Mouse (Mus musculus): ENCODE results near the gene Ak9. TPM values are rescaled to one million over a fixed set of nuclear protein-coding genes. Genes with fewer than 3 reads are reported as not detected.
"Not testable (repeated sequence)": the region's sequence is repeated elsewhere in the genome, so short reads cannot be mapped to it uniquely, and the experiment has no call there.

Gene Ak9
- polyA plus RNA-seq, 1 experiment from 2014 or later: 0.21 TPM

GRCm38 (mm10) chr10:41332533-41333043 lies 28.8 kb downstream of the Ak9 start:
- Histone ChIP-seq H3K4me2 (no peak overlapping the region), H3K9ac (no peak overlapping the region), H3K27ac (peak overlapping the region; percentile 56; the same call in 1 of the 2 replicates), H3K4me3 (no peak overlapping the region), H3K27me3 (no peaks in the 10 kb centered on the region), H3K9me3 (replicated peaks) (no peaks in the 10 kb centered on the region), H3K36me3 (no peaks in the 10 kb centered on the region), H3K4me1 (replicated peaks) (no peaks in the 10 kb centered on the region; the same call in 1 of the 2 replicates)
- ATAC-seq (replicated peaks; ENCODE audit: insufficient number of reproducible peaks, insufficient read depth, low FRiP score, low read depth): no peak; the same call in 1 of the 2 replicates
- 47% methylated on average over 2 of the region's 2 CpGs for WGBS

DNA sequence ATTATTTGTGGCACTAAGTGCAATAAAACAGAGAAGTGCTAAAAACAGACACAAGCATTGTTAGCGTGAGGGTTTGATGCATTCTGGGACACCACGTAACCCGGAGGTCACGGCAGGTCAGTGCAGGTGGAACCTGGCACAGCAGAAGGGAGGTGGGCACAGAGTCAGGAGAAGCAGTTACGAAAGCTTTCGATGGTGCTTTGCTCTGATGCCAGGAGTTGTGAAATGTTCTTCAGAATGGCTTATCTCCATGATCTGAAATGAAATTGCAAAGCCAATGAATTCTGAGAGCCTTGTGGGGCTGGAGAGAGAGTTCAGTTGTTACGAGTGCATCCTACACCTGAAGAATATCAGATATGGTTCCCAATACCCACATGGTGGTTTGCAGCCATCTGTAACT lies 37.6 kb downstream of the Ak9 start:
- Histone ChIP-seq H3K4me2 (no peak overlapping the region), H3K27me3 (no peaks in the 10 kb centered on the region), H3K27ac (no peak overlapping the region), H3K4me1 (replicated peaks) (peaks cover 3% of the 10 kb centered on the region; the same call in 1 of the 2 replicates), H3K4me3 (no peak overlapping the region), H3K36me3 (no peaks in the 10 kb centered on the region), H3K9me3 (replicated peaks) (no peaks in the 10 kb centered on the region), H3K9ac (no peak overlapping the region)
- no peak for ATAC-seq (replicated peaks; ENCODE audit: insufficient number of reproducible peaks, insufficient read depth, low FRiP score, low read depth)
- 85% methylated on average over 7 of the region's 7 CpGs for WGBS

DNA sequence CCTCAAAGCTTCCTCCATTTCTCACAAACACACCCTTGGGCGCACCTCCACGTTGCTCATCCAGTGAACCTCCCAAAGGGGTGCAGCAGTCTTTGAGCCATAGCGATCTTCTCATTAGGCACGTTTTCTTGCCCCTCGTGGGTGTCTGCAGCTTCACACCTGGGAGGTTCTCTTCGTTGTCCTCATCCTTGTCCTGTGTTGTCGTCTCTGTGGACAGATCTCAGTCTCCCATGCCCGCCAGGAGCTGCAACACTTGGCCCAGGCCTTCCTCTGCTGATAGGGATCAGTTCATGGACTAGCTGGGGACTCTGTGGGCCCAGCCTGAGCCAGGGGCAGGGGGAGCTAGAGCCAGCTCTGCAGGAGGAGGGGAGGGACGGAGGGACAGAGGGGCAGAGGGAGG lies 61.3 kb downstream of the Ak9 start:
- Histone ChIP-seq H3K27ac (no peak overlapping the region), H3K9me3 (replicated peaks) (no peaks in the 10 kb centered on the region), H3K36me3 (no peaks in the 10 kb centered on the region), H3K4me3 (no peak overlapping the region), H3K27me3 (no peaks in the 10 kb centered on the region), H3K4me2 (no peak overlapping the region), H3K9ac (no peak overlapping the region), H3K4me1 (replicated peaks) (no peaks in the 10 kb centered on the region)
- no peak for ATAC-seq (replicated peaks; ENCODE audit: insufficient number of reproducible peaks, insufficient read depth, low FRiP score, low read depth)
- WGBS: 81% methylated on average over 9 of the region's 9 CpGs

GRCm38 (mm10) chr10:41380466-41380865 lies 76.7 kb downstream of the Ak9 start:
- Histone ChIP-seq H3K4me1 (replicated peaks) (no peaks in the 10 kb centered on the region), H3K27me3 (no peaks in the 10 kb centered on the region), H3K4me3 (no peak overlapping the region), H3K36me3 (no peaks in the 10 kb centered on the region), H3K4me2 (no peak overlapping the region), H3K9me3 (replicated peaks) (no peaks in the 10 kb centered on the region), H3K27ac (no peak overlapping the region), H3K9ac (no peak overlapping the region)
- 66% methylated on average over 12 of the region's 12 CpGs for WGBS
- ATAC-seq (replicated peaks; ENCODE audit: insufficient number of reproducible peaks, insufficient read depth, low FRiP score, low read depth): no peak

GRCm38 (mm10) chr10:41385506-41386221 lies 81.9 kb downstream of the Ak9 start:
- Histone ChIP-seq H3K36me3 (no peaks in the 10 kb centered on the region), H3K27me3 (no peaks in the 10 kb centered on the region), H3K4me2 (no peak overlapping the region), H3K4me3 (no peak overlapping the region), H3K9me3 (replicated peaks) (no peaks in the 10 kb centered on the region), H3K27ac (no peak overlapping the region), H3K9ac (no peak overlapping the region), H3K4me1 (replicated peaks) (no peaks in the 10 kb centered on the region)
- 71% methylated on average over 15 of the region's 15 CpGs for WGBS
- no peak for ATAC-seq (replicated peaks; ENCODE audit: insufficient number of reproducible peaks, insufficient read depth, low FRiP score, low read depth)

GRCm38 (mm10) chr10:41393555-41393954 lies 89.8 kb downstream of the Ak9 start:
- no peak overlapping the region for H3K4me2 ChIP-seq
- no peaks in the 10 kb centered on the region for H3K27me3 ChIP-seq
- no peaks in the 10 kb centered on the region for H3K9me3 ChIP-seq (replicated peaks)
- H3K27ac ChIP-seq: no peak overlapping the region
- 57% methylated on average over 2 of the region's 2 CpGs for WGBS
- H3K36me3 ChIP-seq: no peaks in the 10 kb centered on the region
- no peak overlapping the region for H3K9ac ChIP-seq
- ATAC-seq (replicated peaks; ENCODE audit: insufficient number of reproducible peaks, insufficient read depth, low FRiP score, low read depth): no peak
- H3K4me3 ChIP-seq: no peak overlapping the region
- H3K4me1 ChIP-seq (replicated peaks): peaks cover 7% of the 10 kb centered on the region; the same call in 1 of the 2 replicates

GRCm38 (mm10) chr10:41401097-41401496 lies 97.3 kb downstream of the Ak9 start:
- Histone ChIP-seq H3K27me3 (no peaks in the 10 kb centered on the region), H3K36me3 (no peaks in the 10 kb centered on the region), H3K4me1 (replicated peaks) (peaks cover 9% of the 10 kb centered on the region), H3K9me3 (replicated peaks) (no peaks in the 10 kb centered on the region), H3K4me3 (no peak overlapping the region), H3K27ac (no peak overlapping the region), H3K9ac (no peak overlapping the region), H3K4me2 (no peak overlapping the region)
- ATAC-seq (replicated peaks; ENCODE audit: insufficient number of reproducible peaks, insufficient read depth, low FRiP score, low read depth): no peak
- 85% methylated on average over 3 of the region's 3 CpGs for WGBS

GRCm38 (mm10) chr10:41403364-41403763 lies 99.6 kb downstream of the Ak9 start:
- Histone ChIP-seq H3K4me1 (replicated peaks) (peaks cover 9% of the 10 kb centered on the region), H3K9ac (no peak overlapping the region), H3K36me3 (no peaks in the 10 kb centered on the region), H3K27me3 (no peaks in the 10 kb centered on the region), H3K27ac (no peak overlapping the region), H3K4me3 (no peak overlapping the region), H3K4me2 (no peak overlapping the region), H3K9me3 (replicated peaks) (no peaks in the 10 kb centered on the region)
- ATAC-seq (replicated peaks; ENCODE audit: insufficient number of reproducible peaks, insufficient read depth, low FRiP score, low read depth): no peak
- 33% methylated on average over 2 of the region's 2 CpGs for WGBS

DNA sequence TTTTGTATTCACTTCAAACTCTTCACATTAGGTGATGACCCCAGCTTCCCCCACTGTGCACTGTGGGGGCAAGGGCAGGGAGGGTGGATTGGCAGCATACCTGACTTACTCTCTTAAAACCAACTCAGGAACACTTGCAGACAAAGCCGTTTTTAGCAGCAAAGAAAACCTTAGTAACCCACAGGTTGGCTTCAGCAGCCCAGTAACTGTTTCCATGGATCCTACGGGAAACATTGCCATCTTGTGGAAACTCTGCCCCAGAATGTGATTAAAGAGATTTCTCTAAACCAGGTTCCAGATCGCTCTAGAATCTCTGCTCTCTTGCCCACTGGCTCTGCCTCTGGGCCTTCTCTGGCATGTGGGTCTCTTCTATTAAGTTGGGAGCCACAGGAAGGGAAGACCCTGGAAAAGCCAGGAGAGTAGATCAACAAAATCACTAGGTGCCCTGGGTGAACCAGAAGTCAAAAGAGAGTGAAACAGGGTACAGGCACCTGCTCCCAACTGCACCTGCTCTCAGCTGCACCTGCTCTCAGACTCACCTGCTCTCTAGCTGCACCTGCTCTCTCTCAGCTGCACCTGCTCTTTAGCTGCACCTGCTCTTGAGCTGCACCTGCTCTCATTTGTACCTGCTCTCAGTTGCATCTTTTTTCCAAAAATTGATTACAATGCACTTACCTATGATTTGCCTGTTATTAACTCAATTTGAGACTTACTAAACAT lies 100.3 kb downstream of the Ak9 start:
- Histone ChIP-seq H3K27me3 (no peaks in the 10 kb centered on the region), H3K27ac (no peak overlapping the region), H3K9ac (no peak overlapping the region), H3K36me3 (no peaks in the 10 kb centered on the region), H3K4me3 (no peak overlapping the region), H3K4me1 (replicated peaks) (peaks cover 9% of the 10 kb centered on the region), H3K9me3 (replicated peaks) (no peaks in the 10 kb centered on the region; the same call in 1 of the 2 replicates), H3K4me2 (no peak overlapping the region)
- 29% methylated on average over 3 of the region's 3 CpGs for WGBS
- no peak for ATAC-seq (replicated peaks; ENCODE audit: insufficient number of reproducible peaks, insufficient read depth, low FRiP score, low read depth)

DNA sequence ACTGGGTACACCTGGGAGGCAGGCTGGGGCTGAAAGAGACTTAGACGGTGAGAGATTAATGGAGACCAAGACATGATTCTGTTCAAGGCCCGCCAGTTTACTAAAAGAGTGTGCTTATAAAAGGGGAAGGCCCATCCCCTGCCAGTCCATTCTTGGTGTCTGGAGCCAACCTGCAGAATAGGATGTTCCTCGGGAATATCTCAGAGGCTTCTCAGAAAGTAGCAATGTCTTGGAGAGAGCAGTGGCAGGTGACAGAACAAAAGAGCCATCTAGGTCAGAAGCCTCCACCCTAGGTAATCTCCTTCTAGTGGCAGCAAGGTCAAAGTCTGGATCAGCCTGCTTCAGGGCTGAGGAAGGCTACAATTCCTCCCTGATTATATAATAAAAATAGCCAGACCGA lies 106.4 kb downstream of the Ak9 start:
- not testable (repeated sequence) for H3K4me2 ChIP-seq; H3K27ac ChIP-seq; H3K36me3 ChIP-seq; H3K27me3 ChIP-seq; H3K4me3 ChIP-seq; H3K9ac ChIP-seq; H3K4me1 ChIP-seq (replicated peaks); ATAC-seq (replicated peaks; ENCODE audit: insufficient number of reproducible peaks, insufficient read depth, low FRiP score, low read depth); H3K9me3 ChIP-seq (replicated peaks)
- 90% methylated on average over 4 of the region's 4 CpGs for WGBS

- not testable (repeated sequence) for H3K27ac ChIP-seq; H3K9me3 ChIP-seq (replicated peaks); H3K9ac ChIP-seq; H3K27me3 ChIP-seq; H3K36me3 ChIP-seq; H3K4me3 ChIP-seq; H3K4me1 ChIP-seq (replicated peaks); H3K4me2 ChIP-seq; ATAC-seq (replicated peaks; ENCODE audit: insufficient number of reproducible peaks, insufficient read depth, low FRiP score, low read depth)
- WGBS: 95% methylated on average over 1 of the region's 1 CpGs
Measured at GRCm38 (mm10) chr10:41410821-41411220, 107.0 kb downstream of the Ak9 start.
